Mouse (Mus musculus): ENCODE measurements around the gene Gsdmc4.
"Not testable (repeated sequence)": the region's sequence is repeated elsewhere in the genome, so short reads cannot be mapped to it uniquely, and the experiment has no call there.

- not testable (repeated sequence) for TF ChIP-seq EP300 (optimal IDR thresholded peaks at IDR 0.05); CTCF (IDR thresholded peaks at IDR 0.05; ENCODE audit: low read depth)
Observed at GRCm38 (mm10) chr15:63887949-63888348, 24.1 kb downstream of the Gsdmc4 start.
